Mouse (Mus musculus): Measurements from ENCODE around the gene Gtpbp4. TPM values are rescaled to one million over a fixed set of nuclear protein-coding genes. Genes with fewer than 3 reads are reported as not detected.

Gtpbp4 gene
- total RNA-seq (2018; cell fraction: chromatin; rRNA removed), result 100 to 1,000 TPM in 1 of 26 experiments, 10 to 100 TPM in 25; 29.5 to 119 (median 55.0) TPM
- 10 to 100 TPM; 26.2 to 45.3 (median 31.2) TPM for total RNA-seq (2018; cell fraction: cytosol; rRNA removed)
- total RNA-seq (2018; cell fraction: nucleus; rRNA removed), result 10 to 100 TPM; 21.3 to 58.5 (median 31.4) TPM
- polyA plus RNA-seq (2018), result 17.7 to 50.7 TPM (median 49.2 TPM) in 3 replicates

DNA sequence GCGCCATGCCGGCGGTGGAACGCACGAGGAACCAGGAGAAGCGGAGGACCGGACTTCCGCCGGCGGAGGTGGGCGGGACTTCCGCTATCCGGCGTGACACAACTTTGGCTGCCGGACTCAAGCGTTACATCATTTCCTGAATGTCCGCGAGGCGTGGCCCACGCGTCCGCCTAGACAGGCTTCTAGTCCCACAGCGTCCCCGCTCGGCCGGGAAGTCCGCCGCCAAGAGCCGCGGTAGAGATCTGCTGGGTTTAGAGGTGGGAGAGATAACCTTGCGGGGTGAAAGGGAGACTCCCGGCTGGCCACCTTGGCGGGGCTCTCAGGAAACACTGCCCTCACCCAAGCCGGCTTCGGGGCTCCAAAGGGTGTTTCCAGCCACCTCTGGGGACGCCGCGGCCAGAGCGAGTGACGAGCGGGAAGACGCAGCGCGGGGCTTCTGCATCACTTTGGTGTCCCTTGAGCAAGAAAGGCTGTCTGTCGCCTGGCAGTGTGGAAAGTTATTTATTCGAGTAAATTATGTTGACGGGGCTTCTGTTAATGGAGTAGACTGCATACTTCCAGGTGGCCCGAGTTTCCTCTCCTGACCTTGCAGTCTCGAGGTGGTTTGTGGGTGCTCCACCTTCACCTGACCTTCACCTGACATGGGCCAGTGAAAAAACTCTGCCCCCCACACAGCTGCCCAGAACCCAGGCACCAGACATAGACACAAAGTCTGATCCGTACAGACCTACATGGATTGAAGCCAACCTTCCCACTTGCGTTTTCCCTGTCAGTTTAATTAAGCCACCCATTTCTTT, at the start of gene Gtpbp4:
TSS of gene Gtpbp4 (minus strand) at position 94 of the 797 bp plus-strand sequence.
- Histone ChIP-seq H3K4me3 (ENCODE audit: inconsistent target) (peak within 1 kb of the TSS; percentile 100), H3K79me2 (ENCODE audit: inconsistent target) (peaks cover 47% of the 10 kb centered on the region), H3K36me3 (ENCODE audit: inconsistent target) (peaks cover 11% of the 10 kb centered on the region), H3K27ac (peak within 1 kb of the TSS; percentile 62)
- WGBS (ENCODE audit: missing documents), result 2% methylated on average over 51 of the region's 51 CpGs

DNA sequence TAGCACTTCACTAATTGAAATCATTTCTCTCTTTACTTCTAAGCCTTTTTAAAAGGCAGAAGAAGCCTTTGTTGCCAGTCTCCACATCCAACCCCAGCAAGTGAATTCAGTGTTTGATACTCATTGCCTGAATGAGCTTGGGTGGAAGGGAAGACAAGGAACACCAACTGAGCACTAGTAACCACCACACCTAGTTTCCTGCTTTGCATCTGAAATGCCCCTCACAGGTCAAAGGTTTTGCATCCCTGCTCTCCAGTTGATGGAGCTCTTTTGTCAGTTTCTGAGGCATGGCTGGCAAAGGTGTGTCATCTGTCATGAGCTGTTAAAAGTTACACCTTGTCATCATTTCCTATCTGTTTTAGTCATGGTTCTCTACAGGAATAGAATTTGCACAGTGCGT, 48.8 kb upstream of the Gtpbp4 start:
- Histone ChIP-seq H3K79me2 (ENCODE audit: inconsistent target) (no peaks in the 10 kb centered on the region), H3K4me3 (ENCODE audit: inconsistent target) (no peak overlapping the region), H3K27ac (no peak overlapping the region), H3K36me3 (ENCODE audit: inconsistent target) (no peaks in the 10 kb centered on the region)
- 100% methylated on average over 1 of the region's 1 CpGs for WGBS (ENCODE audit: missing documents)

GRCm38 (mm10) chr13:9043289-9044049, 47.6 kb upstream of the Gtpbp4 start:
- 42% methylated on average over 3 of the region's 3 CpGs for WGBS (ENCODE audit: missing documents)
- Histone ChIP-seq H3K27ac (no peak overlapping the region), H3K4me3 (ENCODE audit: inconsistent target) (no peak overlapping the region), H3K79me2 (ENCODE audit: inconsistent target) (no peaks in the 10 kb centered on the region), H3K36me3 (ENCODE audit: inconsistent target) (no peaks in the 10 kb centered on the region)

- H3K27ac ChIP-seq, result no peak overlapping the region
- 100% methylated on average over 1 of the region's 1 CpGs for whole genome bisulfite sequencing (ENCODE audit: missing documents)
- H3K36me3 ChIP-seq (ENCODE audit: inconsistent target), result no peaks in the 10 kb centered on the region
- H3K4me3 ChIP-seq (ENCODE audit: inconsistent target), result no peak overlapping the region
- H3K79me2 ChIP-seq (ENCODE audit: inconsistent target), result no peaks in the 10 kb centered on the region
These were observed 44.7 kb upstream of the Gtpbp4 start for GRCm38 (mm10) chr13:9040626-9041025.

DNA sequence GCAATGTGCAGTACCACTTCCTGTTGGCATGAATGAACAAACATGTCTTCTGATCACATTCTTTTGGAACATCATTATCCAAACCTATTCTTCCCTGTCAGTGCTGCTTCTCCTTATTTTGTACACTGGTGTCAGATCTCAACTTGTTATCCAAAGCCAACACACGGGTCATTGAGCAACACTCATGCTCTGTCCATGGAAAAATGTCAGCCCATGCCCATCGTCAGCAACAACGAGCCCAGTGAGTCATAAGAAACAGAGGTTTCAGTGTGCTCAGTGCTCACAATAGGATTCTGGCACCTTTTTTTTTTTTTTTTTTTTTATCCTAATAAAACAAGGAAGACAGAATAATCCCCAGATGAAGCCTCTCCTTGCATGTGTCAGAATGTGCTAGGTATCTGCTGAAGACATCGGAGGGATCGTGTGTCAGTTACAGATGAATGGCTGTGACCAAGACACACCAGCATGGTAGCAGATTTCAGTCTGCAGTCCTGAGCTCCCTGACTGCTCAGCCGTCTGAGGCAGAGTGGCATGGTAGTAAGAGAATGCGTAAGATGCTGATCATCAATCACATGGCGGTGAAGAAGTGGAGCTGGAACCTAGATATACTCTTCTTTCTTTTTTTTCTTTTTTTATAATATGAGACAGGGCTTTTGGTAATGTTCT, 36.2 kb upstream of the Gtpbp4 start:
- no peak overlapping the region for H3K27ac ChIP-seq
- no peak overlapping the region for H3K4me3 ChIP-seq (ENCODE audit: inconsistent target)
- 92% methylated on average over 8 of the region's 8 CpGs for WGBS (ENCODE audit: missing documents)
- H3K79me2 ChIP-seq (ENCODE audit: inconsistent target), result no peaks in the 10 kb centered on the region
- H3K36me3 ChIP-seq (ENCODE audit: inconsistent target), result no peaks in the 10 kb centered on the region

GRCm38 (mm10) chr13:9030364-9030763, 34.5 kb upstream of the Gtpbp4 start:
- Histone ChIP-seq H3K27ac (no peak overlapping the region), H3K36me3 (ENCODE audit: inconsistent target) (no peaks in the 10 kb centered on the region), H3K4me3 (ENCODE audit: inconsistent target) (no peak overlapping the region), H3K79me2 (ENCODE audit: inconsistent target) (no peaks in the 10 kb centered on the region)
- 60% methylated on average over 4 of the region's 4 CpGs for WGBS (ENCODE audit: missing documents)

DNA sequence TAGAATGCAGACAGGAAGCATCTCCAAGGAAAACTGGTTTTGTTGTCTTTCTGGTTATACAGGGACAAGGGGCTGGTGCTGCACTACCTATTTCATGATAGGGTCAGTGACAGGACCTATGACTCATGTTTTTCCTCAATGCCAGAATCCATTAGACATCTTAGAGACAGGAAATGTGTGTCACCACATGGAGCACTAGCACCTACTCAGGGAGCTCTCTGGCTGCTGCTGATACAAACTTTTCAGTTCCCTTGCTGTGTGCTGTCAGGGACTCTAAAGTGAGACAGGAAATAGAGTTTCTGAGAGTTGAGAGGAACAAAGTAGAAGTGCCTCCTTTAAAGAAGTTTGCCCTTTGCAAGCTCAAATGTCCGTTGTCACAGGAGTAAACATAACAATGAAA, 31.4 kb upstream of the Gtpbp4 start:
- no peak overlapping the region for H3K4me3 ChIP-seq (ENCODE audit: inconsistent target)
- H3K79me2 ChIP-seq (ENCODE audit: inconsistent target), result no peaks in the 10 kb centered on the region
- no peaks in the 10 kb centered on the region for H3K36me3 ChIP-seq (ENCODE audit: inconsistent target)
- 9% methylated on average over 1 of the region's 1 CpGs for WGBS (ENCODE audit: missing documents)
- H3K27ac ChIP-seq, result no peak overlapping the region

DNA sequence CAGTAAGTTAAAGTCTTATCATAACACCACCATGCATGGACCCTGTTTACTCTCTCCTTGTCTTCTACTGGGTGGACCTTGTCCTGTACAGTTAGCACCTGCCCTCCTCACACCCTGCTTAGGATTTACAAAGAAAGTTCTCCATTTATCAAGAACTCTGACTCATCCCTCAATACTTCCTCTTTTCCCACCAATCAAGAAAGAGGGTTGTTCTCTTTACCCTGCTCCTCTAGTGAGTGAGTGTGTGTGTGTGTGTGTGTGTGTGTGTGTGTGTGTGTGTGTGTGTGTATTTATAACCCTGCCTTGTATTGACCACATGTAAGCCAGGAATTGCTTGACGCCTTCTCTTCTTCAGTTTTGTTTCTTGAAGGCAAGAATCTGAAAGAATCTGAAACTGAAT, 26.7 kb upstream of the Gtpbp4 start:
- no peak overlapping the region for H3K4me3 ChIP-seq (ENCODE audit: inconsistent target)
- H3K36me3 ChIP-seq (ENCODE audit: inconsistent target), result no peaks in the 10 kb centered on the region
- 0% methylated on average over 1 of the region's 1 CpGs for WGBS (ENCODE audit: missing documents)
- no peak overlapping the region for H3K27ac ChIP-seq
- H3K79me2 ChIP-seq (ENCODE audit: inconsistent target), result no peaks in the 10 kb centered on the region

DNA sequence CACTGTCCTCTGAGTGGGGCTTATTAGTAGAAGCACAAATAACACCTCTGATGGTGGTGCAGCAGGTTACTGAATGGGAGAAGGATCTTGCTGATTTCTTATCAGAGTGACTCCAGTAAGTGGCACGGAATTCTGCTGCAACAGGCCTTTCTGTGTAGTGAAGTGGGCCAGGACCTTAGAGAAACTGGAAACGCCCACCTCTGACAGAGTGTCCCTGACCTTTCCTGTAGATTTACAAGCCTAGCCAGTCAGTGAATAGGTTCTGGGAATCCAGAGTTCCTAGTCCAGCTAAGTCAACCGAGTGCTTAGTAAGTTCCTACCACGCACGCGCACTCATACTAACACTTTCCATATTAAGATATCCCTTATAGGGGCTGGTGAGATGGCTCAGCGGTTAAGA, 25.7 kb upstream of the Gtpbp4 start:
- Histone ChIP-seq H3K79me2 (ENCODE audit: inconsistent target) (no peaks in the 10 kb centered on the region), H3K36me3 (ENCODE audit: inconsistent target) (no peaks in the 10 kb centered on the region), H3K27ac (no peak overlapping the region), H3K4me3 (ENCODE audit: inconsistent target) (no peak overlapping the region)
- 94% methylated on average over 7 of the region's 7 CpGs for WGBS (ENCODE audit: missing documents)

- no peak overlapping the region for H3K27ac ChIP-seq
- WGBS (ENCODE audit: missing documents), result 79% methylated on average over 4 of the region's 4 CpGs
- H3K79me2 ChIP-seq (ENCODE audit: inconsistent target), result no peaks in the 10 kb centered on the region
These were observed 23.8 kb upstream of the Gtpbp4 start for GRCm38 (mm10) chr13:9019713-9020112.

GRCm38 (mm10) chr13:9018974-9019587, 23.2 kb upstream of the Gtpbp4 start:
- no peak overlapping the region for H3K27ac ChIP-seq
- no peak overlapping the region for H3K4me3 ChIP-seq (ENCODE audit: inconsistent target)

More at GRCm38 (mm10) chr13:9019713-9020112, 23.8 kb upstream of the Gtpbp4 start:
- no peak overlapping the region for H3K4me3 ChIP-seq (ENCODE audit: inconsistent target)
- H3K36me3 ChIP-seq (ENCODE audit: inconsistent target), result no peaks in the 10 kb centered on the region

DNA sequence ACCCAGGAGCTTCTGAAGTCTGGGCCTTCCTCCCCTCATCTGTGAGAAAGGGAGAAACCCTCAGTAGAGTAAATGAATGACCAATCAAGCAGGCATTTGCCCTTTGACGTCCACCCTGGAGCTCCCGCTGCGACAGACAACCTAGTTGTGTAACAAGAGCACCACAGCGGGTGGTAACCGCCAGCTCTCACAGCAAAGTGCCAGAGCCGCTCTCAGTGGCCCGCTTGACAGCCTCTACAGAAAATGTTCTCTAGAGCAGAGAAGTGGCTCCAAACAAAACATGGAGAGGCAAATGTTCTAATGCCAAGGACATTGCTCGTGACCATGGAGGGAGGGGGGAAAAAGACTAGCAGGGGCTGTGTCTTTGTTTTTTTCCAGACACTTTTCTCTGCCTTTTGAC, 21.3 kb upstream of the Gtpbp4 start:
- WGBS (ENCODE audit: missing documents), result 87% methylated on average over 8 of the region's 8 CpGs
- Histone ChIP-seq H3K4me3 (ENCODE audit: inconsistent target) (no peak overlapping the region), H3K27ac (no peak overlapping the region), H3K36me3 (ENCODE audit: inconsistent target) (no peaks in the 10 kb centered on the region), H3K79me2 (ENCODE audit: inconsistent target) (no peaks in the 10 kb centered on the region)

More at GRCm38 (mm10) chr13:9018974-9019587, 23.2 kb upstream of the Gtpbp4 start:
- no peaks in the 10 kb centered on the region for H3K79me2 ChIP-seq (ENCODE audit: inconsistent target)
- H3K36me3 ChIP-seq (ENCODE audit: inconsistent target), result no peaks in the 10 kb centered on the region
- 80% methylated on average over 2 of the region's 2 CpGs for WGBS (ENCODE audit: missing documents)

GRCm38 (mm10) chr13:9014431-9014830, 18.5 kb upstream of the Gtpbp4 start:
- Histone ChIP-seq H3K4me3 (ENCODE audit: inconsistent target) (no peak overlapping the region), H3K27ac (0 out of 2 replicates have a peak overlapping the region, but pooled peaks have one; percentile 10), H3K36me3 (ENCODE audit: inconsistent target) (no peaks in the 10 kb centered on the region), H3K79me2 (ENCODE audit: inconsistent target) (no peaks in the 10 kb centered on the region)
- 20% methylated on average over 3 of the region's 3 CpGs for WGBS (ENCODE audit: missing documents)

- WGBS (ENCODE audit: missing documents), result 100% methylated on average over 1 of the region's 1 CpGs
- Histone ChIP-seq H3K27ac (no peak overlapping the region), H3K4me3 (ENCODE audit: inconsistent target) (no peak overlapping the region), H3K36me3 (ENCODE audit: inconsistent target) (no peaks in the 10 kb centered on the region), H3K79me2 (ENCODE audit: inconsistent target) (no peaks in the 10 kb centered on the region)
These were observed 17.6 kb upstream of the Gtpbp4 start for GRCm38 (mm10) chr13:9013483-9013882.
